Mouse (Mus musculus): ENCODE measurements around the gene Gm1110.
"Not testable (repeated sequence)": the region's sequence is repeated elsewhere in the genome, so short reads cannot be mapped to it uniquely, and the experiment has no call there.

DNA sequence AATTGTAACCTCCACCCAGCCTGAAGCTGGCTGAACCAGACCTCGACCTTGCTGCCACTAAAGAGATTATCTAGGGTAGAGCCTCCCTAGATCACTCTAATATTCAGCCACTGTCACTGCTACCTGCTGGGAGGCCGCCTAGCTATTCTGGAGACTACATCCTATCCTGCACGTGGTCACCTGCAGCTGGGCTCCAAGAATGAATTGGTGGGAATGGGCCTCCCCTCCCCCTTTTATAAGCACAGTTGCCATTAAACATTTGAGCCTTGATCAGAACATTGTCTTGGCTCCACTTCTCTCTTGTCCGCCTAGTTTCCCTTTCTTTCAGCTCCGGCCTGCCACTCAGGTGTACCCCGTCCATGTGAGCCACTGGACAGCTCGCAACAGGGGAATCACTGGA is 53.1 kb downstream of the Gm1110 start:
- not testable (repeated sequence) for TF ChIP-seq GATA1, TAL1 (IDR thresholded peaks at IDR 0.05; ENCODE audit: low read length)
